Comparison of ENCODE assay signal across 9 mouse cellular contexts in genomic region chr6:31660778-31661177, GRCm38 (mm10).
DNase-seq lines count a peak whose midpoint lies in the region; ATAC-seq and TF ChIP-seq lines count a peak whose summit lies in the region.
"Had no signal": no experiment of that assay in that cellular context is flagged by ENCODE, and none has a peak within 500 bp of the region (broad histone marks: within the 10 kb centered on the region; RNA-seq: fewer than 3 reads in every experiment).

No protein-coding gene starts in this region.

- DNase-seq in adrenal gland, postnatal 10 days = peak; percentile 78
- peak; percentile 71 for DNase-seq in embryo, embryonic 9.5 days (ENCODE audit: extremely low spot score)
- peak; percentile 86 for DNase-seq in kidney, postnatal 0 days (ENCODE audit: low spot score)
- DNase-seq in liver, adult 2 months (ENCODE audit: extremely low read depth, low read depth, low spot score) = peak; percentile 25
- DNase-seq in stomach, postnatal 0 days (ENCODE audit: low spot score) = peak; percentile 60

- WGBS in heart, embryonic 15.5 days = 7% methylated on average over 8 of the region's 8 CpGs
- WGBS in kidney, postnatal 0 days = 13% methylated on average over 8 of the region's 8 CpGs
- 11% methylated on average over 8 of the region's 8 CpGs for WGBS in liver, adult 2 months
- 12% methylated on average over 8 of the region's 8 CpGs for WGBS in stomach, postnatal 0 days

- H3K79me2 ChIP-seq in C2C12 (ENCODE audit: control insufficient read depth, insufficient read depth) = no peaks in the 10 kb centered on the region
- H3K79me2 ChIP-seq in liver, adult 2 months (ENCODE audit: control insufficient read depth, insufficient read depth, low read length) = no peaks in the 10 kb centered on the region

- H3K4me1 ChIP-seq in heart, embryonic 15.5 days (replicated peaks) = no peaks in the 10 kb centered on the region; the same call in 1 of the 2 replicates
- H3K4me1 ChIP-seq in kidney, postnatal 0 days (replicated peaks; ENCODE audit: insufficient read depth, low read length) = no peaks in the 10 kb centered on the region
- H3K4me1 ChIP-seq in liver, adult 2 months (ENCODE audit: control insufficient read depth, insufficient read depth, low read length) = no peaks in the 10 kb centered on the region
- H3K4me1 ChIP-seq in stomach, postnatal 0 days (replicated peaks; ENCODE audit: control insufficient read depth, insufficient read depth) = no peaks in the 10 kb centered on the region

- no peaks in the 10 kb centered on the region for H3K9me3 ChIP-seq in heart, embryonic 15.5 days (replicated peaks)
- H3K9me3 ChIP-seq in kidney, postnatal 0 days (replicated peaks; ENCODE audit: low read length) = no peaks in the 10 kb centered on the region
- H3K9me3 ChIP-seq in stomach, postnatal 0 days (ENCODE audit: control insufficient read depth, low read length) = no peaks in the 10 kb centered on the region
- H3K9me3 ChIP-seq: embryonic facial prominence, embryonic 13.5 days had no signal

- peaks cover 27% of the 10 kb centered on the region for H3K27me3 ChIP-seq in C2C12 (ENCODE audit: control insufficient read depth, insufficient read depth, insufficient read length)
- peaks cover 11% of the 10 kb centered on the region for H3K27me3 ChIP-seq in heart, embryonic 15.5 days
- no peaks in the 10 kb centered on the region for H3K27me3 ChIP-seq in kidney, postnatal 0 days (ENCODE audit: insufficient read depth, low read length)
- H3K27me3 ChIP-seq in liver, adult 2 months (ENCODE audit: control insufficient read depth, insufficient read depth, low read length) = 0 out of 2 replicates have a peak, but pooled peaks cover 3% of the 10 kb centered on the region
- no peaks in the 10 kb centered on the region for H3K27me3 ChIP-seq in stomach, postnatal 0 days (ENCODE audit: control insufficient read depth, insufficient read depth, low read length)

- ATAC-seq in heart, embryonic 15.5 days (replicated peaks; ENCODE audit: insufficient number of reproducible peaks, insufficient read depth, low FRiP score, low read depth) = 0 out of 2 replicates have a peak, but pooled peaks have one; percentile 45
- ATAC-seq in kidney, postnatal 0 days (replicated peaks; ENCODE audit: low FRiP score, low read depth) = 0 out of 2 replicates have a peak, but pooled peaks have one; percentile 8
- ATAC-seq in monocyte, adult 5-6 weeks (replicated peaks; ENCODE audit: insufficient number of reproducible peaks, low FRiP score, low TSS enrichment, poor library complexity, severe bottlenecking) = peak; percentile 58
- ATAC-seq in stomach, postnatal 0 days (ENCODE audit: low FRiP score, low TSS enrichment) = peak; percentile 62; the same call in 1 of the 2 replicates

- H3K79me3 ChIP-seq in C2C12 (ENCODE audit: low read depth) = no peaks in the 10 kb centered on the region

- H3K4me3 ChIP-seq in C2C12 (ENCODE audit: insufficient read depth, poor library complexity, severe bottlenecking) = no peak overlapping the region
- no peak overlapping the region for H3K4me3 ChIP-seq in heart, embryonic 15.5 days
- H3K4me3 ChIP-seq in kidney, postnatal 0 days (replicated peaks; ENCODE audit: low read depth, low read length) = no peak overlapping the region
- H3K4me3 ChIP-seq in liver, adult 2 months (ENCODE audit: insufficient read depth, low read depth, low read length) = no peak overlapping the region
- no peak overlapping the region for H3K4me3 ChIP-seq in stomach, postnatal 0 days (ENCODE audit: low read depth, low read length)
- H3K4me3 ChIP-seq: embryonic facial prominence, embryonic 13.5 days had no signal

- TF ChIP-seq POLR2A in liver, adult 2 months (IDR thresholded peaks at IDR 0.05; ENCODE audit: extremely low read depth, insufficient read depth, low read length) = no peak

- TF ChIP-seq EP300 in stomach, postnatal 0 days (optimal IDR thresholded peaks at IDR 0.05) = no peak

- no peak overlapping the region for H3ac ChIP-seq in C2C12 (ENCODE audit: control insufficient read depth, insufficient read length, low read depth)

- H3K4me2 ChIP-seq in heart, embryonic 15.5 days = no peak overlapping the region
- H3K4me2 ChIP-seq in kidney, postnatal 0 days (ENCODE audit: low read length) = no peak overlapping the region
- H3K4me2 ChIP-seq in stomach, postnatal 0 days (replicated peaks; ENCODE audit: low read depth) = no peak overlapping the region
- H3K4me2 ChIP-seq: embryonic facial prominence, embryonic 13.5 days had no signal

- TF ChIP-seq CTCF in C2C12 (IDR thresholded peaks at IDR 0.05; ENCODE audit: control insufficient read depth, insufficient read depth, insufficient read length) = peak; percentile 55
- TF ChIP-seq CTCF in kidney, postnatal 0 days (IDR thresholded peaks at IDR 0.05; ENCODE audit: low read depth) = peak; percentile 97
- TF ChIP-seq CTCF in liver, adult 2 months (IDR thresholded peaks at IDR 0.05; ENCODE audit: low read depth, low read length) = peak; percentile 59
- TF ChIP-seq CTCF in stomach, postnatal 0 days (IDR thresholded peaks at IDR 0.05; ENCODE audit: low read depth) = peak; percentile 97

- H3K27ac ChIP-seq in heart, embryonic 15.5 days = no peak overlapping the region
- no peak overlapping the region for H3K27ac ChIP-seq in kidney, postnatal 0 days
- H3K27ac ChIP-seq in liver, adult 2 months (replicated peaks; ENCODE audit: insufficient read depth, low read depth, low read length) = no peak overlapping the region
- no peak overlapping the region for H3K27ac ChIP-seq in stomach, postnatal 0 days (replicated peaks)
- H3K27ac ChIP-seq: embryonic facial prominence, embryonic 13.5 days had no signal

- no peaks in the 10 kb centered on the region for H3K36me3 ChIP-seq in C2C12 (ENCODE audit: control insufficient read depth, insufficient read depth)
- no peaks in the 10 kb centered on the region for H3K36me3 ChIP-seq in heart, embryonic 15.5 days
- H3K36me3 ChIP-seq in kidney, postnatal 0 days (ENCODE audit: insufficient read depth, low read length) = no peaks in the 10 kb centered on the region
- no peaks in the 10 kb centered on the region for H3K36me3 ChIP-seq in liver, adult 2 months (ENCODE audit: control insufficient read depth, insufficient read depth, low read length)
- no peaks in the 10 kb centered on the region for H3K36me3 ChIP-seq in stomach, postnatal 0 days (ENCODE audit: control insufficient read depth, insufficient read depth, low read length)
- H3K36me3 ChIP-seq: embryonic facial prominence, embryonic 13.5 days had no signal

- H3K9ac ChIP-seq in heart, embryonic 15.5 days = no peak overlapping the region
- no peak overlapping the region for H3K9ac ChIP-seq in kidney, postnatal 0 days (ENCODE audit: low read depth, low read length)
- no peak overlapping the region for H3K9ac ChIP-seq in liver, adult 2 months (ENCODE audit: low read depth, low read length)
- H3K9ac ChIP-seq in stomach, postnatal 0 days (ENCODE audit: low read length) = no peak overlapping the region
- H3K9ac ChIP-seq: embryonic facial prominence, embryonic 13.5 days had no signal

TF ChIP-seq in C2C12, 6 proteins besides CTCF, POLR2A, EP300 and RAD21:
- no peak for TF ChIP-seq MAX (IDR thresholded peaks at IDR 0.05)

Comparison
In these comparisons a context has a peak if more than half of its experiments do, and no peak if none do; other contexts are left out.
1. DNase-seq: peak in every context shown above with its lines; median percentile 86 in kidney, postnatal 0 days; 78 in adrenal gland, postnatal 10 days; 71 in embryo, embryonic 9.5 days; 60 in stomach, postnatal 0 days; 25 in liver, adult 2 months.
2. ATAC-seq: peak in every context shown above with its lines; median percentile 62 in stomach, postnatal 0 days; 58 in monocyte, adult 5-6 weeks; 45 in heart, embryonic 15.5 days; 8 in kidney, postnatal 0 days.